Mouse (Mus musculus): ENCODE measurements around the gene Eef2k. TPM values are rescaled to one million over a fixed set of nuclear protein-coding genes. Genes with fewer than 3 reads are reported as not detected.

Gene Eef2k
- polyA plus RNA-seq, 1 experiment from 2014 or later, result 19.2 TPM

DNA sequence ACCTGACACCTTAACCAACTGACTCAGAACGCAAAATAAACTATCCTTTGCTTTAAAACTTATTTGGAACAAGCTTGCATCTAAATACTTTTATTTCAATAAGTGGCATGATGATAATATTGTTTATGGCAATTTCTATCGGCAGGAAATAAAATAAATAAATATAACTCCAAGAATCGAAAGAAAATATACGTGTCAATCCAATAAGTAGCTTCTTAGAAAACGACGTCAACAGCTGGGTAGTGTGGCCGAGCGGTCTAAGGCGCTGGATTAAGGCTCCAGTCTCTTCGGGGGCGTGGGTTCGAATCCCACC, 74.6 kb downstream of the Eef2k start:
- no peak for ATAC-seq
- Histone ChIP-seq H3K36me3 (ENCODE audit: poor library complexity, severe bottlenecking) (no peaks in the 10 kb centered on the region), H3K9ac (no peak overlapping the region), H3K27me3 (no peaks in the 10 kb centered on the region), H3K4me2 (peak overlapping the region; percentile 30), H3K4me3 (peak overlapping the region; percentile 97), H3K9me3 (replicated peaks) (no peaks in the 10 kb centered on the region), H3K4me1 (peaks cover 18% of the 10 kb centered on the region), H3K27ac (no peak overlapping the region)
- 11% methylated on average over 12 of the region's 12 CpGs for WGBS

DNA sequence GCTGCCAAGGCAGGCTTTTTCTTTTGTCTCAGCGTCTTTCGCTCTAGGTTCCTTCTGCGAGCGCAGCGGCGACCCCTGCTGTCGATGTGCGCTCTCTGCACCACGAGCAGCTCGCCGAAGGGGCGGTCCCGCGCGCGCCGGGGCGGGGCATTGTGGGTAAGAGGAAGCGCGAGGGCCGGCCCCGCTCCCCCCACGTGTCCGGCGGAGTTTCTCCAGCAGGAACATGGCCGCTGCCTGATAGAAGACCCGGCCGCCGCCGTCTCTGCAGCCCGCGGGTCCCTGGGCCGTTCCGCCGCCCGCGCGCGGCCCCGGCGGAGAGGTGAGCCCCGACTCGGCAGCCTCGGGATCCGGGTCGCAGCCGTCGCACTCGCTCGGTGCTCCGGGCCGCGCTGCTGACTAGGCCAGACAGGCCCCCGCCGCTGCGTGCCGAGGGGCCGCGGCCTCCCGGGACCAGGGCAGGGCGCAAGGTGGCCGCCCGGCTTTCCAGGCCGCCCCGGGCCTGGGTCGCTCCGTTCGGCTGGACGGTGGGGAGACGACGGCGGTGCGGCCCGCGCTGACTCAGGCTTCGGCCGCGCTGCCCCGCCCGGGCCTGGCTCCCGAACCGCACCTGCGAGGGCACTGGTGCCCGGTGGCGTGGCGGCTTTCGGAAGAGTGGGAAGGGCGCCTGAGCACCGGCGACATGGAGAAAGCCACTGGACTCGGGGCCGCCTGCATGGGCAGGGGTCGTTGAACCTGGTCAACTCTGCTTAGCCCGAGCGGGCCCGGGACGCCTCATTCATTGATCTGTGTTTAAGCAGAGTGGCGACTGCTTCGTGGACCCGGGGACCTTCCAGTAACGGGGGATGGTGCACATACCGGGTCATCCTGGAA, 75.2 kb downstream of the Eef2k start, which contains the start of gene Polr3e:
TSS of gene Polr3e (plus strand) at position 153 of the 870 bp plus-strand sequence.
- Histone ChIP-seq H3K4me2 (peak within 1 kb of the TSS; percentile 82), H3K36me3 (ENCODE audit: poor library complexity, severe bottlenecking) (0 out of 2 replicates have a peak, but pooled peaks cover under 1% of the 10 kb centered on the region), H3K27me3 (no peaks in the 10 kb centered on the region), H3K9ac (peak within 1 kb of the TSS; percentile 92), H3K4me1 (peaks cover 18% of the 10 kb centered on the region), H3K4me3 (peak within 1 kb of the TSS; percentile 97), H3K27ac (peak within 1 kb of the TSS; percentile 85), H3K9me3 (replicated peaks) (no peaks in the 10 kb centered on the region)
- peak; percentile 95 for ATAC-seq
- WGBS, result under 1% methylated on average over 91 of the region's 102 CpGs

DNA sequence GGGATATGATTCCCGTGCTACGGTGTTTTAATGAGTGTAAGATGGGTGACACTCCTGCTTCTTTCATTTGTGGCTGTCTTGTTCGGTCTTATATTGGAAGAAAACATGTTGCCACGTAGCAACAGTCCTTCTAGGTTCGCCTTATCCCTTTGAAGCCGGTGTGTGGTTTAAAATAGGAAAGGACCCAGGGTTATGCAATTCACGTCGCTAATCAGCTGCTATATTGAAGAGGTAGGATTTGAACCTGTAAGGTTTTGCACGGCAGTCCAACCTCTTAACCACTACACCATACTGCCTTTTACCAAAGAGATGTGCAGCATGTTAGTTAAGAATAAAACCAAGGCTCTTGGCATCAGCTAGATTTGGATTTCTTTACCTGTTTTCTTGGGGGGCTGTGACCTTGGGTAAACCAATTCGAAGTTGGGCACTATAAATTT, 75.9 kb downstream of the Eef2k start:
- peak overlapping the region; percentile 82 for H3K4me2 ChIP-seq
- H3K4me1 ChIP-seq, result peaks cover 18% of the 10 kb centered on the region
- no peak overlapping the region for H3K27ac ChIP-seq
- no peaks in the 10 kb centered on the region for H3K27me3 ChIP-seq
- H3K9ac ChIP-seq, result peak overlapping the region; percentile 92
- peak; percentile 72 for ATAC-seq
- peak overlapping the region; percentile 97 for H3K4me3 ChIP-seq
- H3K36me3 ChIP-seq (ENCODE audit: poor library complexity, severe bottlenecking), result peaks cover 7% of the 10 kb centered on the region; the same call in 1 of the 2 replicates
- 7% methylated on average over 10 of the region's 10 CpGs for WGBS
- H3K9me3 ChIP-seq (replicated peaks), result no peaks in the 10 kb centered on the region

DNA sequence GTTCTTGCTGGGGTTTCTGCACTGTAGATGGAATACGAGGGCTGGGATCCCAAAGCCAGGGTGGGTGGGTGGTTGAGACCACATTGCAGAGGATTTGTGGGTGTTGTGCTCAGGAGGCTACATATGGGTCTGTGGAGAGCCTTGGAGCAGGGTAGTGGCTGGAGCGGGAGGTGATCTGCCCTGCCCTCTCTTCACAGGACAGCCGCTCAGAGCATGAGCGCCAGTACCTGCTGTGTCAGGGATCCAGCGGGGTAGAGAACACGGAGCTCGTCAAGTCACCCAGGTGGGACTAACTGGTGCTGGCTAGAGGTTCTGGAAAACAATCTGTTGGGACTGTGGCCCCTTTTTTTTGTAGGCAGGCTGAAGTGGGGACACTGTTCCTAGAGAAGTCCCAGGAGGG, 90.5 kb downstream of the Eef2k start:
- no peak overlapping the region for H3K27ac ChIP-seq
- no peak overlapping the region for H3K4me3 ChIP-seq
- 91% methylated on average over 7 of the region's 7 CpGs for WGBS
- no peaks in the 10 kb centered on the region for H3K27me3 ChIP-seq
- ATAC-seq, result no peak
- no peak overlapping the region for H3K9ac ChIP-seq
- no peak overlapping the region for H3K4me2 ChIP-seq
- peaks cover 93% of the 10 kb centered on the region for H3K36me3 ChIP-seq (ENCODE audit: poor library complexity, severe bottlenecking)
- no peaks in the 10 kb centered on the region for H3K4me1 ChIP-seq
- no peaks in the 10 kb centered on the region for H3K9me3 ChIP-seq (replicated peaks)

DNA sequence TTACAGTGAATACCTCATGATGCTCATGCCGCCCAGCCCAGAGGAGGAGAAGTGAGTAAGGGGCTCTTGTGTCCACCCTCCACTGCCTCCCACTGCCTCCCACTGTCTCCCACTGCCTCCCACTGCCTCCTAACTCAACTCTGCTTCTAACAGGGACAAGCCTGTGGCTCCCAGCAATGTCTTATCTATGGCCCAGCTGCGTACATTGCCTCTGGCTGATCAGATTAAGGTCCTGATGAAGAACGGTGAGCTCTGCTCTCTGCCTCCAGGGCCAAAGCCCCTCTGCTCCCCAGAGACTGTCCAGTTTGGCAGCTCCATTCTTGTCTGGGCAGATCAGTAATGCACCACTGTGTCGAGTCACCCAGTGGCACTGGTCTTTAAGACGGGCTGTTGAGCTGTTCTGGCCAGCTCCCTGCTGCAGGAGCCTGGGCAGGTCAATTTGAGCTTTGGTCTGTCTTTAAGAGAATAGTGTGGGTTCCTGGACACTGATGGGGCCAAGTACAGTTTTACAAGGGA, 91.1 kb downstream of the Eef2k start:
- ATAC-seq, result no peak
- H3K4me1 ChIP-seq, result no peaks in the 10 kb centered on the region
- H3K9ac ChIP-seq, result no peak overlapping the region
- H3K4me2 ChIP-seq, result no peak overlapping the region
- H3K27me3 ChIP-seq, result no peaks in the 10 kb centered on the region
- H3K36me3 ChIP-seq (ENCODE audit: poor library complexity, severe bottlenecking), result peaks cover 93% of the 10 kb centered on the region
- H3K27ac ChIP-seq, result no peak overlapping the region
- no peaks in the 10 kb centered on the region for H3K9me3 ChIP-seq (replicated peaks)
- WGBS, result 89% methylated on average over 4 of the region's 5 CpGs
- H3K4me3 ChIP-seq, result no peak overlapping the region

DNA sequence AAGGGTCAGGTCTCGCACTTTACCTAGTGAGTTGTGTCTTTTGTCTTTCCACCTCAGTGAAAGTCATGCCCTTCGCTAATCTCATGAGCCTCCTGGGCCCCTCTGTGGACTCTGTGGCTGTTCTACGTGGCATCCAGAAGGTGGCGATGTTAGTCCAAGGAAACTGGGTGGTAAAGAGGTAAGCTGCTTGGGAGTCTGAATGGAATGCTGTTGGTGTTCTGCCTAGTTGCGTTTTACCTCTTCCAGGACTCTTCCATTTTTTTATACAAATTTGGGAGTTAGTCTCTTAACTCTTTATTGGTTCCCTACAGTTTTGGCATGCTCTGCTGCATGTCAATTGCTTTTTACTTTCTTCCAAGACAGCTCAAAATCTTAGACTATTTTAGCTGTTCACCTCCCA, 92.1 kb downstream of the Eef2k start:
- 21% methylated on average over 5 of the region's 5 CpGs for WGBS
- no peaks in the 10 kb centered on the region for H3K4me1 ChIP-seq

DNA sequence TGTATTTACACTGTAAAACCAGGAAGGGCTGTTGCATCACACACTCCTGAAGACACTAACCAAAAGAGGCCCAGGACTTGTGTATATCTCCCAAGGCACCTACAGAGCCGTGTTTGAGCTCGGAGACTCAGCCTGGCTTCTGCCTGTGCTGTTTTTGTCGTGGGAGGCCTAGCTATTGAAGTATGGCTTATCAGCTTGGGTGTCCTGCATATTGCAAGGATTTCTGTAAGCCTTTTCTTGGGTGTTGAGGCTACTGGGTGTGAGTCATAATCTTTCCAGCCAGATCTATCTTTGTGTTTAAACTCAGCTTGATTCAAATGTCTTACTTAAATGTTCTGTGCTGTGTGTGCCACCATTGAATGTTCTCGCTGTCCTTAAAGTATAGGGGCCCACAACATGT, 93.9 kb downstream of the Eef2k start:
- H3K4me2 ChIP-seq, result no peak overlapping the region
- H3K9me3 ChIP-seq (replicated peaks), result no peaks in the 10 kb centered on the region
- no peak overlapping the region for H3K27ac ChIP-seq
- peaks cover 93% of the 10 kb centered on the region for H3K36me3 ChIP-seq (ENCODE audit: poor library complexity, severe bottlenecking)
- H3K4me3 ChIP-seq, result no peak overlapping the region
- 88% methylated on average over 4 of the region's 4 CpGs for WGBS
- H3K27me3 ChIP-seq, result no peaks in the 10 kb centered on the region
- H3K9ac ChIP-seq, result no peak overlapping the region
- no peak for ATAC-seq
- no peaks in the 10 kb centered on the region for H3K4me1 ChIP-seq

More for the DNA sequence above, 92.1 kb downstream of the Eef2k start:
- Histone ChIP-seq H3K27ac (no peak overlapping the region), H3K9me3 (replicated peaks) (no peaks in the 10 kb centered on the region), H3K4me3 (no peak overlapping the region), H3K27me3 (no peaks in the 10 kb centered on the region), H3K9ac (no peak overlapping the region), H3K36me3 (ENCODE audit: poor library complexity, severe bottlenecking) (peaks cover 93% of the 10 kb centered on the region), H3K4me2 (no peak overlapping the region)
- ATAC-seq, result peak; percentile 70; the same call in 1 of the 2 replicates

DNA sequence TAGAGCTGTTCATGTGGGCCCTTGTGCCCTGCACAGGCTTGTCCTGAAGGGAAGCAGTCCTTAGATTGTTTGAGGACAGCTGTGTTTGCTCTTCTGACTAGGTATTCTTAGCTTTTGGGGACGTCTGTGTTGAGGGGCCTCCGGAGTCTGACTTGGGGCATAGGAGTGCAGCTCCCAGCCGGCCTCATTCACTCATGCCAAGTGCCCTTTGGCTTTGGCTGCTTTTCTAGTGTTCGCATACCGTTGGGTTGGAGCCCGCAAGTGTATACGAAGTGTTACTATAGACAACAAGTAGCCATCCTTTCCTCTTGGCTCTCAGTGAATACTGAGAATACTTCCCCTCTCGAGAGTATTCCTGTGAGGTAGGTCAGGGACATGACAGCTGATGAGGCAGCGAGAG, 95.6 kb downstream of the Eef2k start:
- H3K9ac ChIP-seq, result no peak overlapping the region
- no peak overlapping the region for H3K4me3 ChIP-seq
- H3K4me2 ChIP-seq, result no peak overlapping the region
- WGBS, result 85% methylated on average over 9 of the region's 9 CpGs
- H3K9me3 ChIP-seq (replicated peaks), result no peaks in the 10 kb centered on the region
- H3K4me1 ChIP-seq, result no peaks in the 10 kb centered on the region
- ATAC-seq, result no peak
- H3K27ac ChIP-seq, result no peak overlapping the region
- H3K36me3 ChIP-seq (ENCODE audit: poor library complexity, severe bottlenecking), result peaks cover 94% of the 10 kb centered on the region
- no peaks in the 10 kb centered on the region for H3K27me3 ChIP-seq

DNA sequence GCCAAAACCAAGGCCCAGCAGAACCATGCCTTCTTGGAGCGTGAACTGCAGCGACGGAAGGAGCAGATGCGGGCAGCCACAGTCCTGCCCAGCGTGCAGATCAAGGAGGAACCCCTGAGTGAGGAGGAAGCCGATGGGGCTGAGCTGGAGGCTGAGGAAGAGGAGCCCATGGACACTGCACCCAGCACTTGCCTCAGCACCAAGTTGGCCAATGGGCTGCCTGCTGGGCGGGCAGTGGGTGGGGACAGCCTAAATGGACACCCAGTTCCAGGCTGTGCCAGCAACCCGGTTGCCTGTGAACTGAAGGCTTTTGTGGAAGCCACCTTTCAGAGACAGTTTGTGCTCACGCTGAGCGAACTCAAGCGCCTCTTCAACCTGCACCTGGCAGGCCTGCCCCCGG, 97.7 kb downstream of the Eef2k start:
- H3K9ac ChIP-seq, result no peak overlapping the region
- H3K4me2 ChIP-seq, result no peak overlapping the region
- no peak overlapping the region for H3K27ac ChIP-seq
- no peaks in the 10 kb centered on the region for H3K9me3 ChIP-seq (replicated peaks)
- no peak overlapping the region for H3K4me3 ChIP-seq
- no peak for ATAC-seq
- WGBS, result 90% methylated on average over 12 of the region's 12 CpGs
- no peaks in the 10 kb centered on the region for H3K27me3 ChIP-seq
- peaks cover 90% of the 10 kb centered on the region for H3K36me3 ChIP-seq (ENCODE audit: poor library complexity, severe bottlenecking)
- H3K4me1 ChIP-seq, result no peaks in the 10 kb centered on the region

DNA sequence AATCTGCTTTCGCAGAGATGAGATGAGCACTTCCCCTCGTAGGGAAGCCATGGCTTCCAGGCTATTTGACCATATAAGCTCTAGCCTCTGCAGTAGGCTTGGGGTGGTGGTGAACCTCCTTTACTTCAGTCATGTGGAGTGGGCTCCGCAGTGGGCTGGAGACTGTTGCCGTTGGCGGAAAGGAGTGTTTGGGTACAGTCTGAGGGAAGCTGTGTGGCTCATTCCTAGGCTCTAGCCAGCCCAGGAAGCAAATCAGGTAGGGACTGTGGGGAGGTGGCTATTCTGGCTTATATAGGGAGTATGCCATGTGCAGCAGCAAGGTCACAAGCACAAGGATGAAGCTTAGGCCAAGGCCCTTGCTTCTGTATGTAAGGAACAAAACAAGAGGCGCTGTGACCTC, 98.6 kb downstream of the Eef2k start:
- Histone ChIP-seq H3K4me2 (no peak overlapping the region), H3K4me3 (no peak overlapping the region), H3K27me3 (no peaks in the 10 kb centered on the region), H3K9ac (no peak overlapping the region), H3K9me3 (replicated peaks) (no peaks in the 10 kb centered on the region), H3K4me1 (no peaks in the 10 kb centered on the region), H3K36me3 (ENCODE audit: poor library complexity, severe bottlenecking) (peaks cover 89% of the 10 kb centered on the region), H3K27ac (no peak overlapping the region)
- WGBS, result 96% methylated on average over 6 of the region's 6 CpGs
- no peak for ATAC-seq

DNA sequence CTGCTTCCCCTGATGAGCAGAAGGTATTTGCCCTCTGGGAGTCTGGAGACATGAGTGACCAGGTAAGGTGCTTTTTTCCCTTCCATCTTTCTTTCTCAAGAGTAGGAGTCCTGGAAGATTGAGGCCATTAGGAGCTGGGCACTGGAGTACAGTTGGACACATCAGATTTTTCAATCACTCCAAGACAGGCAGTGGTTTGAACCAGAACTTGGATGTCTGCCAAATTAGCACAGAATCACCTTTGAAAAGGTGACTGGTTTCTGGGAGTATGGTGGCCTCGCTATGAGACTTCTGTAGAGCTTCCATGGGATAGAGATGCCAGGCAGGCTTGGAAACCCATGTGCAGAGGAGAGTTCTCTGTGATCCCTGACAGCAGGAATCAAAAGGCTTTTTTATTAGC, 99.9 kb downstream of the Eef2k start:
- H3K4me3 ChIP-seq, result no peak overlapping the region
- H3K4me2 ChIP-seq, result no peak overlapping the region
- H3K9ac ChIP-seq, result no peak overlapping the region
- H3K27ac ChIP-seq, result no peak overlapping the region
- H3K9me3 ChIP-seq (replicated peaks), result no peaks in the 10 kb centered on the region
- ATAC-seq, result no peak
- 73% methylated on average over 1 of the region's 1 CpGs for WGBS
- H3K36me3 ChIP-seq (ENCODE audit: poor library complexity, severe bottlenecking), result peaks cover 78% of the 10 kb centered on the region
- no peaks in the 10 kb centered on the region for H3K27me3 ChIP-seq
- H3K4me1 ChIP-seq, result no peaks in the 10 kb centered on the region

DNA sequence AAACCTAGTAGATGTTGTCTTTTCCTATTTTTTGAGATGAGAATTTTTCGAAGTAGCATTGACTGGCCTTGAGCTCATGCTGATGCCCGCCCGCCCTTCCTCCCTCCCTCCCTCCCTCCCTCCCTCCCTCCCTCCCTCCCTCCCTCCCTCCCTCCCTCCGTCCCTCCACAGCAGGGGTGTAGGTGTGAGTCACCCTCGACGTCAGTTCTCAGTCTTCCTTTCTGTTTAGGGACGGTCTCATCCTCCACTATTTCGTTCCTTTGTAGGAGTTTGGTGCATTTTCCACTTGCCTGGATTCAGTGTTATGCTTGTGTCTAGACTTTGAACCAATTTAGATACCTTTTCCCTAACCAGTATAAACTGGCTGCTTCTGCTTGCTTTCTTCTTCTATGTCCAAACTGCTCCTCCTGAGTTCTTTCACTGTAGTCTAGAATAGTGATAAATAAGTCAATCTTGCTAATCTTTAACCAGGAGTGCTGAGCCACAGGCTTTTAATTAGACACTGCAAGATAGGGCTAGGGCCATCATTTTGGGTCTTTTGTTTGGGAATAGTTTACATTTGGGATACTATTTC, 101.4 kb downstream of the Eef2k start:
- 80% methylated on average over 5 of the region's 8 CpGs for WGBS

More for the DNA sequence above, 101.4 kb downstream of the Eef2k start:
- no peak overlapping the region for H3K4me3 ChIP-seq
- H3K36me3 ChIP-seq (ENCODE audit: poor library complexity, severe bottlenecking), result peaks cover 74% of the 10 kb centered on the region
- H3K9ac ChIP-seq, result no peak overlapping the region
- no peak overlapping the region for H3K4me2 ChIP-seq
- H3K27me3 ChIP-seq, result no peaks in the 10 kb centered on the region
- H3K9me3 ChIP-seq (replicated peaks), result no peaks in the 10 kb centered on the region
- H3K27ac ChIP-seq, result no peak overlapping the region
- H3K4me1 ChIP-seq, result no peaks in the 10 kb centered on the region
- no peak for ATAC-seq

Data from forebrain, embryonic 13.5 days (tissue).